Mouse (Mus musculus) MEL (cell line): ENCODE results near the gene Dock9. TPM values are rescaled to one million over a fixed set of nuclear protein-coding genes. Genes with fewer than 3 reads are reported as not detected.

Source experiments
- DNase-seq: peaks from one replicate; pipeline ENCODE4 v3.0.0; 2011; ENCODE audit warnings: low read depth, low spot score
- H3K27ac ChIP-seq: 2 replicates; pipeline ENCODE4 v1.5.1; 2012; ENCODE audit warnings: low read depth, mild to moderate bottlenecking, control low read depth, low read length, moderate library complexity; ENCODE audit not compliant: control insufficient read depth
- H3K27me3 ChIP-seq, 2 experiments: fragments of 150-350 bp in 1 of 2; sonication (generic) in 1 of 2; 2 replicates each; pipeline ENCODE4 v1.6.1; 2012; ENCODE audit warnings: low read length in 2 of 2, mild to moderate bottlenecking in 2 of 2, improper control_type of control experiment in 1 of 2, moderate library complexity in 1 of 2; ENCODE audit not compliant: insufficient read depth in 2 of 2, control insufficient read depth in 1 of 2
- H3K36me3 ChIP-seq, 2 experiments: 2 replicates each; pipeline ENCODE4 v1.6.1; 2012 to 2014; ENCODE audit warnings: low read length in 2 of 2, improper control_type of control experiment in 1 of 2, inconsistent platforms in 1 of 2, mild to moderate bottlenecking in 1 of 2; ENCODE audit not compliant: insufficient read depth in 2 of 2, control insufficient read depth in 1 of 2
- H3K4me1 ChIP-seq, 2 experiments: fragments of 150-350 bp in 1 of 2; sonication (generic) in 1 of 2; 2 replicates each; pipeline ENCODE4 v1.6.1; 2012; ENCODE audit warnings: low read length in 2 of 2, improper control_type of control experiment in 1 of 2, mild to moderate bottlenecking in 1 of 2; ENCODE audit not compliant: insufficient read depth in 2 of 2, control insufficient read depth in 1 of 2
- H3K4me3 ChIP-seq, 2 experiments: fragments of 150-350 bp in 1 of 2; sonication (generic) in 1 of 2; 2 replicates each; pipeline ENCODE4 v1.5.1; 2012; ENCODE audit warnings: low read depth in 2 of 2, low read length in 2 of 2, mild to moderate bottlenecking in 2 of 2, moderate library complexity in 2 of 2, control low read depth in 1 of 2, improper control_type of control experiment in 1 of 2; ENCODE audit not compliant: control insufficient read depth in 1 of 2, insufficient read depth in 1 of 2
- H3K79me2 ChIP-seq: 2 replicates; pipeline ENCODE4 v1.6.1; 2012; ENCODE audit warnings: mild to moderate bottlenecking, low read length, moderate library complexity; ENCODE audit not compliant: control insufficient read depth, poor library complexity, insufficient read depth
- H3K9ac ChIP-seq: 2 replicates; pipeline ENCODE4 v1.6.1; 2012; ENCODE audit warnings: low read depth, mild to moderate bottlenecking, control low read depth, low read length, moderate library complexity; ENCODE audit not compliant: control insufficient read depth, poor library complexity, severe bottlenecking
- H3K9me3 ChIP-seq: fragments of 150-350 bp; sonication (generic); replicated peaks from 2 replicates; pipeline ENCODE4 v1.6.1; 2012; ENCODE audit warnings: mild to moderate bottlenecking, low read length, improper control_type of control experiment, moderate library complexity; ENCODE audit not compliant: insufficient read depth
- BHLHE40 ChIP-seq: IDR thresholded peaks from 2 replicates; pipeline ENCODE4 v1.6.1; 2012; ENCODE audit warnings: low read depth, mild to moderate bottlenecking, inconsistent platforms, low read length, improper control_type of control experiment, borderline replicate concordance
- CHD2 ChIP-seq: IDR thresholded peaks from 2 replicates; pipeline ENCODE4 v1.6.1; 2011; ENCODE audit warnings: low read length, improper control_type of control experiment
- CTCF ChIP-seq, 3 experiments: IDR thresholded peaks in 2 of 3; conservative IDR thresholded peaks in 1 of 3; 2 replicates each; pipeline ENCODE4 v1.5.1; 2011 to 2012; ENCODE audit warnings: low read length in 3 of 3, low read depth in 2 of 3, mild to moderate bottlenecking in 2 of 3, improper control_type of control experiment in 1 of 3, inconsistent platforms in 1 of 3, mixed read lengths in 1 of 3, moderate library complexity in 1 of 3; ENCODE audit not compliant: control insufficient read depth in 1 of 3, insufficient read depth in 1 of 3, poor library complexity in 1 of 3, severe bottlenecking in 1 of 3
- E2F4 ChIP-seq: IDR thresholded peaks from 2 replicates; pipeline ENCODE4 v1.6.1; 2011; ENCODE audit warnings: low read depth, low read length, improper control_type of control experiment, borderline replicate concordance
- ELF1 ChIP-seq: IDR thresholded peaks from 2 replicates; pipeline ENCODE4 v1.6.1; 2014; ENCODE audit warnings: low read depth, mild to moderate bottlenecking, inconsistent platforms, low read length, improper control_type of control experiment, moderate library complexity
- EP300 ChIP-seq, 2 experiments: IDR thresholded peaks; 2 replicates each; pipeline ENCODE4 v1.6.1; 2011; ENCODE audit warnings: improper control_type of control experiment in 2 of 2, low read length in 2 of 2, low read depth in 1 of 2, mild to moderate bottlenecking in 1 of 2
- ETS1 ChIP-seq: IDR thresholded peaks from 2 replicates; pipeline ENCODE4 v1.6.1; 2012; ENCODE audit warnings: low read depth, mild to moderate bottlenecking, inconsistent platforms, low read length, improper control_type of control experiment, moderate library complexity
- HCFC1 ChIP-seq: IDR thresholded peaks from 2 replicates; pipeline ENCODE4 v1.6.1; 2012; ENCODE audit warnings: low read depth, mild to moderate bottlenecking, inconsistent platforms, low read length, improper control_type of control experiment, moderate library complexity
- MAX ChIP-seq: IDR thresholded peaks from 2 replicates; pipeline ENCODE4 v1.6.1; 2011; ENCODE audit warnings: low read length, improper control_type of control experiment
- MAZ ChIP-seq: IDR thresholded peaks from 2 replicates; pipeline ENCODE4 v1.6.1; 2012; ENCODE audit warnings: low read depth, mild to moderate bottlenecking, inconsistent platforms, low read length, improper control_type of control experiment
- MXI1 ChIP-seq: IDR thresholded peaks from 2 replicates; pipeline ENCODE4 v1.6.1; 2011; ENCODE audit warnings: mild to moderate bottlenecking, low read depth, low read length, improper control_type of control experiment
- MYB ChIP-seq: IDR thresholded peaks from 2 replicates; pipeline ENCODE4 v1.6.1; 2011; ENCODE audit warnings: mild to moderate bottlenecking, low read depth, low read length, improper control_type of control experiment
- NELFE ChIP-seq: IDR thresholded peaks from 2 replicates; pipeline ENCODE4 v1.6.1; 2011; ENCODE audit warnings: low read depth, low read length, improper control_type of control experiment
- POLR2A ChIP-seq, 2 experiments: IDR thresholded peaks; 2 replicates each; pipeline ENCODE4 v1.6.1; 2011 to 2012; ENCODE audit warnings: low read length in 2 of 2, mild to moderate bottlenecking in 2 of 2, control low read depth in 1 of 2, improper control_type of control experiment in 1 of 2, low read depth in 1 of 2, moderate library complexity in 1 of 2; ENCODE audit not compliant: control insufficient read depth in 1 of 2, insufficient read depth in 1 of 2, poor library complexity in 1 of 2
- RAD21 ChIP-seq: IDR thresholded peaks from 2 replicates; pipeline ENCODE4 v1.6.1; 2011; ENCODE audit warnings: mild to moderate bottlenecking, low read depth, low read length, improper control_type of control experiment
- SMC3 ChIP-seq: IDR thresholded peaks from 2 replicates; pipeline ENCODE4 v1.6.1; 2011; ENCODE audit warnings: low read depth, low read length, improper control_type of control experiment
- TCF12 ChIP-seq: IDR thresholded peaks from 2 replicates; pipeline ENCODE4 v1.6.1; 2014; ENCODE audit warnings: low read depth, mild to moderate bottlenecking, inconsistent platforms, low read length, improper control_type of control experiment, moderate library complexity
- USF1 ChIP-seq: IDR thresholded peaks from 2 replicates; pipeline ENCODE4 v1.6.1; 2014; ENCODE audit warnings: low read depth, mild to moderate bottlenecking, inconsistent platforms, low read length, improper control_type of control experiment, moderate library complexity
- USF2 ChIP-seq, 2 experiments: IDR thresholded peaks; 2 replicates each; pipeline ENCODE4 v1.6.1; 2011 to 2012; ENCODE audit warnings: improper control_type of control experiment in 2 of 2, low read length in 2 of 2, borderline replicate concordance in 1 of 2, inconsistent platforms in 1 of 2, low read depth in 1 of 2, mild to moderate bottlenecking in 1 of 2; ENCODE audit not compliant: insufficient read depth in 1 of 2
- ZMIZ1 ChIP-seq: IDR thresholded peaks from 2 replicates; pipeline ENCODE4 v1.6.1; 2012; ENCODE audit warnings: low read depth, mild to moderate bottlenecking, inconsistent platforms, low read length, improper control_type of control experiment, moderate library complexity
- ZNF384 ChIP-seq: IDR thresholded peaks from 2 replicates; pipeline ENCODE4 v1.6.1; 2012; ENCODE audit warnings: low read depth, mild to moderate bottlenecking, inconsistent platforms, low read length, improper control_type of control experiment
- polyA plus RNA-seq, 2 experiments: library from polyadenylated mRNA; stranded (reverse) in 1 of 2; unstranded in 1 of 2; fragments of >175 nt in 1 of 2; fragments of >200 nt in 1 of 2; gene quantifications; 2 replicates each; pipeline versions ENCODE4 v1.2.1 to v1.2.4; 2012; ENCODE audit warnings: low replicate concordance in 2 of 2, low read depth in 1 of 2; ENCODE audit not compliant: insufficient read length in 2 of 2, insufficient read depth in 1 of 2, missing spikeins in 1 of 2
- total RNA-seq: library from RNA; depleted of rRNA; stranded (reverse); fragments of 300-350 nt; gene quantifications from 2 replicates; pipeline ENCODE4 v1.2.3, GENCODE M21; 2012

Dock9 gene
- total and polyA plus RNA-seq, 3 experiments, result 6.3 to 9.4 TPM; not detected in 1

GRCm38 (mm10) chr14:121545551-121546331 is 251.9 kb downstream of the Dock9 start (continued):
- TF ChIP-seq ETS1, result no peak

- Histone ChIP-seq H3K9ac (no peak overlapping the region), H3K27me3 (no peaks in the 10 kb centered on the region), H3K79me2 (no peaks in the 10 kb centered on the region), H3K36me3 (no peaks in the 10 kb centered on the region; a peak in 1 of 4 replicates), H3K4me1 (peaks cover 0 to 4% of the 10 kb centered on the region in 2 experiments; a peak in 1 of 4 replicates), H3K27ac (no peak overlapping the region), H3K4me3 (no peak overlapping the region), H3K9me3 (no peaks in the 10 kb centered on the region)
- DNase-seq, result peak; percentile 7
- peak in 1 of 2 experiments; percentile 17; a peak in 1 of 4 replicates for TF ChIP-seq EP300 (IDR thresholded peaks at IDR 0.05; ENCODE audit: low read depth in 1 of 2, low read length in 2 of 2)
- TF ChIP-seq MAZ, result no peak
Measured at GRCm38 (mm10) chr14:121541262-121541661, 256.4 kb downstream of the Dock9 start.

- H3K79me2 ChIP-seq, result no peaks in the 10 kb centered on the region
- H3K4me1 ChIP-seq, result no peaks in the 10 kb centered on the region
- no peak overlapping the region for H3K4me3 ChIP-seq
- no peak overlapping the region for H3K27ac ChIP-seq
- H3K36me3 ChIP-seq, result no peaks in the 10 kb centered on the region
- no peak for DNase-seq
- H3K9ac ChIP-seq, result no peak overlapping the region
- H3K9me3 ChIP-seq, result no peaks in the 10 kb centered on the region
- no peaks in the 10 kb centered on the region; a peak in 1 of 4 replicates for H3K27me3 ChIP-seq
- no peak for TF ChIP-seq ETS1
- TF ChIP-seq MXI1, result no peak
- TF ChIP-seq SMC3, result no peak
- no peak for TF ChIP-seq NELFE
- no peak for TF ChIP-seq RAD21
- no peak for TF ChIP-seq ZMIZ1
- no peak for TF ChIP-seq HCFC1
- no peak for TF ChIP-seq POLR2A (IDR thresholded peaks at IDR 0.05; ENCODE audit: control insufficient read depth in 1 of 2, insufficient read depth in 1 of 2, low read depth in 1 of 2, low read length in 2 of 2, poor library complexity in 1 of 2)
- no peak for TF ChIP-seq CHD2
- no peak for TF ChIP-seq BHLHE40
- TF ChIP-seq MYB, result no peak
- TF ChIP-seq ELF1, result no peak
- TF ChIP-seq ZNF384, result no peak
- no peak for TF ChIP-seq USF1
- TF ChIP-seq CTCF (IDR thresholded peaks at IDR 0.05 in 2 of 3, conservative IDR thresholded peaks at IDR 0.05 in 1 of 3; ENCODE audit: control insufficient read depth in 1 of 3, insufficient read depth in 1 of 3, low read depth in 2 of 3, low read length in 3 of 3, poor library complexity in 1 of 3, severe bottlenecking in 1 of 3), result no peak
- TF ChIP-seq TCF12, result no peak
- TF ChIP-seq MAZ, result no peak
- TF ChIP-seq MAX, result no peak
- no peak for TF ChIP-seq E2F4
- no peak for TF ChIP-seq USF2 (IDR thresholded peaks at IDR 0.05; ENCODE audit: borderline replicate concordance in 1 of 2, insufficient read depth in 1 of 2, low read depth in 1 of 2, low read length in 2 of 2)
Measured at GRCm38 (mm10) chr14:121534501-121534900, 263.1 kb downstream of the Dock9 start.
